8 mouse cellular contexts compared by ENCODE assay signal in genomic region chr1:154150167-154150851, GRCm38 (mm10). TPM values are rescaled to one million over a fixed set of nuclear protein-coding genes. Genes with fewer than 3 reads are reported as not detected.
DNase-seq lines count a peak whose midpoint lies in the region; ATAC-seq and TF ChIP-seq lines count a peak whose summit lies in the region.

No protein-coding gene starts in this region.

- H3K4me3 ChIP-seq in heart, embryonic 12.5 days = no peak overlapping the region
- H3K4me3 ChIP-seq in kidney, embryonic 16.5 days (ENCODE audit: low read length) = no peak overlapping the region
- no peak overlapping the region for H3K4me3 ChIP-seq in limb, embryonic 14.5 days (replicated peaks; ENCODE audit: low read length)
- no peak overlapping the region for H3K4me3 ChIP-seq in midbrain, postnatal 0 days (ENCODE audit: low read depth, low read length)

- H3K9ac ChIP-seq in heart, embryonic 12.5 days = no peak overlapping the region
- H3K9ac ChIP-seq in kidney, embryonic 16.5 days (replicated peaks; ENCODE audit: low read length) = 0 out of 2 replicates have a peak overlapping the region, but pooled peaks have one; percentile 13
- H3K9ac ChIP-seq in limb, embryonic 14.5 days (ENCODE audit: low read depth, low read length, severe bottlenecking) = 0 out of 2 replicates have a peak overlapping the region, but pooled peaks have one; percentile 17
- H3K9ac ChIP-seq in midbrain, postnatal 0 days (replicated peaks; ENCODE audit: low read length, poor library complexity, severe bottlenecking) = no peak overlapping the region

- H3K4me1 ChIP-seq in heart, embryonic 12.5 days (replicated peaks) = peaks cover 13% of the 10 kb centered on the region
- H3K4me1 ChIP-seq in kidney, embryonic 16.5 days (ENCODE audit: insufficient read depth, low read length) = peaks cover 21% of the 10 kb centered on the region
- H3K4me1 ChIP-seq in limb, embryonic 14.5 days (ENCODE audit: control insufficient read depth, insufficient read depth, low read length) = peaks cover 6% of the 10 kb centered on the region; the same call in 1 of the 2 replicates
- H3K4me1 ChIP-seq in midbrain, postnatal 0 days (ENCODE audit: insufficient read depth, low read length) = no peaks in the 10 kb centered on the region

- H3K27ac ChIP-seq in heart, embryonic 12.5 days (ENCODE audit: poor library complexity, severe bottlenecking) = no peak overlapping the region; the same call in 1 of the 2 replicates
- H3K27ac ChIP-seq in kidney, embryonic 16.5 days (ENCODE audit: low read length) = peak overlapping the region; percentile 84
- no peak overlapping the region for H3K27ac ChIP-seq in limb, embryonic 14.5 days (replicated peaks; ENCODE audit: low read depth, low read length)
- peak overlapping the region; percentile 62 for H3K27ac ChIP-seq in midbrain, postnatal 0 days (ENCODE audit: low read depth, low read length)

- 25% methylated on average over 8 of the region's 8 CpGs for WGBS in heart, embryonic 12.5 days
- 19% methylated on average over 8 of the region's 8 CpGs for WGBS in kidney, embryonic 16.5 days
- WGBS in limb, embryonic 14.5 days = 36% methylated on average over 8 of the region's 8 CpGs
- WGBS in midbrain, postnatal 0 days = 19% methylated on average over 8 of the region's 8 CpGs

- ATAC-seq in heart, embryonic 12.5 days (ENCODE audit: insufficient number of reproducible peaks, low FRiP score) = peak; percentile 73
- peak; percentile 94 for ATAC-seq in kidney, embryonic 16.5 days (ENCODE audit: low FRiP score, low TSS enrichment)
- ATAC-seq in limb, embryonic 14.5 days (ENCODE audit: low FRiP score, low read depth) = peak; percentile 70; the same call in 1 of the 2 replicates
- peak; percentile 80 for ATAC-seq in midbrain, postnatal 0 days (ENCODE audit: low FRiP score)
- no peak for ATAC-seq in inflammation-experienced regulatory T-cells, adult 6 months

- TF ChIP-seq CTCF in midbrain, postnatal 0 days (IDR thresholded peaks at IDR 0.05) = no peak

- H3K9me3 ChIP-seq in heart, embryonic 12.5 days (replicated peaks) = no peaks in the 10 kb centered on the region
- H3K9me3 ChIP-seq in kidney, embryonic 16.5 days (ENCODE audit: low read length) = no peaks in the 10 kb centered on the region
- no peaks in the 10 kb centered on the region for H3K9me3 ChIP-seq in limb, embryonic 14.5 days (ENCODE audit: control insufficient read depth, low read length)
- H3K9me3 ChIP-seq in midbrain, postnatal 0 days (ENCODE audit: low read length) = no peaks in the 10 kb centered on the region

- H3K27me3 ChIP-seq in heart, embryonic 12.5 days (replicated peaks) = no peaks in the 10 kb centered on the region
- no peaks in the 10 kb centered on the region for H3K27me3 ChIP-seq in kidney, embryonic 16.5 days (ENCODE audit: insufficient read depth, low read length)
- no peaks in the 10 kb centered on the region for H3K27me3 ChIP-seq in limb, embryonic 14.5 days (ENCODE audit: control insufficient read depth, insufficient read depth, low read length)
- no peaks in the 10 kb centered on the region for H3K27me3 ChIP-seq in midbrain, postnatal 0 days (ENCODE audit: insufficient read depth, low read length)

- no peaks in the 10 kb centered on the region for H3K36me3 ChIP-seq in heart, embryonic 12.5 days
- no peaks in the 10 kb centered on the region for H3K36me3 ChIP-seq in kidney, embryonic 16.5 days (ENCODE audit: insufficient read depth, low read length)
- H3K36me3 ChIP-seq in limb, embryonic 14.5 days (ENCODE audit: control insufficient read depth, insufficient read depth, low read length) = no peaks in the 10 kb centered on the region
- H3K36me3 ChIP-seq in midbrain, postnatal 0 days (ENCODE audit: insufficient read depth, low read length) = no peaks in the 10 kb centered on the region

- H3K4me2 ChIP-seq in heart, embryonic 12.5 days = peak overlapping the region; percentile 37
- peak overlapping the region; percentile 24; the same call in 1 of the 2 replicates for H3K4me2 ChIP-seq in kidney, embryonic 16.5 days (replicated peaks; ENCODE audit: low read depth, low read length)
- H3K4me2 ChIP-seq in limb, embryonic 14.5 days (replicated peaks; ENCODE audit: low read depth, low read length, severe bottlenecking) = no peak overlapping the region
- H3K4me2 ChIP-seq in midbrain, postnatal 0 days (ENCODE audit: low read depth, low read length, poor library complexity, severe bottlenecking) = no peak overlapping the region

- peak; percentile 60 for DNase-seq in brain, embryonic 18.5 days (ENCODE audit: low read depth, low spot score)
- DNase-seq in fibroblast of lung, adult 2 months (ENCODE audit: low read depth) = peak; percentile 90
- DNase-seq in limb, embryonic 14.5 days (ENCODE audit: low spot score) = peak; percentile 65
- DNase-seq in midbrain, postnatal 0 days (ENCODE audit: low spot score) = peak; percentile 89
- DNase-seq in testis, postnatal 14 days (ENCODE audit: low spot score) = peak; percentile 81

- no peak for TF ChIP-seq POLR2A in limb, embryonic 14.5 days (IDR thresholded peaks at IDR 0.05; ENCODE audit: borderline replicate concordance, extremely low read depth, insufficient read depth, insufficient read length)

RNA-seq across cellular contexts. Expression of gene Zfp648, which starts 50.7 kb away (rescaled TPM):
- 0.09 and 0.15 TPM in 2 replicates for polyA plus RNA-seq in heart, embryonic 12.5 days (2016; fragmentation: Nextera tagmentation; extraction: Ambion mirVana)
- 0.30 and 0.51 TPM in 2 replicates for polyA plus RNA-seq in kidney, embryonic 16.5 days (2015; fragmentation: Nextera tagmentation; extraction: Ambion mirVana)
- polyA plus RNA-seq in limb, embryonic 14.5 days (2012; rRNA removed) = 5.9 and 8.6 TPM in 2 replicates
- polyA plus RNA-seq in limb, embryonic 14.5 days (2014; fragmentation: Nextera tagmentation; extraction: Ambion mirVana) = 1.1 and 1.2 TPM in 2 replicates
- not detected in 2 replicates for total RNA-seq in midbrain, postnatal 0 days (2014; rRNA removed)
- 0.75 and 0.85 TPM in 2 replicates for polyA plus RNA-seq in midbrain, postnatal 0 days (2015; fragmentation: Nextera tagmentation; extraction: Ambion mirVana)
- polyA plus RNA-seq in inflammation-experienced regulatory T-cells, adult 6 months (2017; shearing (Covaris generic)) = not detected

Comparison
In these comparisons a context has a peak if more than half of its experiments do, and no peak if none do; other contexts are left out.
1. H3K27ac ChIP-seq: peak in kidney, embryonic 16.5 days (single experiment) and midbrain, postnatal 0 days (single experiment); none in heart, embryonic 12.5 days (single experiment) and limb, embryonic 14.5 days (single experiment).
2. H3K4me2 ChIP-seq: peak in heart, embryonic 12.5 days (single experiment) and kidney, embryonic 16.5 days (single experiment); none in limb, embryonic 14.5 days (single experiment) and midbrain, postnatal 0 days (single experiment).
3. H3K9ac ChIP-seq: peak in kidney, embryonic 16.5 days (single experiment) and limb, embryonic 14.5 days (single experiment); none in heart, embryonic 12.5 days (single experiment) and midbrain, postnatal 0 days (single experiment).
4. Peak in every context shown above with its lines, with median percentiles within 50 percentile points of each other: DNase-seq.